Mouse (Mus musculus) urinary bladder, postnatal 4 days (tissue): ENCODE measurements around the gene Rtn4r.

Source experiments
- DNase-seq, 2 experiments: peaks; one replicate each; pipeline ENCODE4 v3.0.0; 2021 to 2022; ENCODE audit warnings: low spot score in 2 of 2

Gene Rtn4r

DNA sequence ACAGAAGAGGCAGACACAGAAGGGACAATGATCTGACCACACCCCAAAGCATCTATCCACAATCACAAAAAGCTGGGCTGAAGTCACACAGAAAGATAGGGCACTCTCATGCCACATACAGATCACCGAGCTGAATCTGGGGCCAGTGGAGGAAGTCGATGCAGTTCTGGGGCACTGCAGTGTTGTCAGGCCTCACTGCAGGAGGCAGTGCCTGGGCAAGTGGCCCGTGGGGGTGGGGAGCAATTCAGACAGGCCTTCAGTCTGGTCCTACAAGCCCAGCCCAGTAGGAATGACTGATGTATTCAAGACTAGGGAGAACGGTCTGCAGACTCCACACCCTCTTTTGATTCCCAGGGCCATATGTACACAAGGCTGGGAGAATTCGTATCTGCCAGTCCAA, 2.8 kb upstream of the Rtn4r start:
- no peak for DNase-seq

DNA sequence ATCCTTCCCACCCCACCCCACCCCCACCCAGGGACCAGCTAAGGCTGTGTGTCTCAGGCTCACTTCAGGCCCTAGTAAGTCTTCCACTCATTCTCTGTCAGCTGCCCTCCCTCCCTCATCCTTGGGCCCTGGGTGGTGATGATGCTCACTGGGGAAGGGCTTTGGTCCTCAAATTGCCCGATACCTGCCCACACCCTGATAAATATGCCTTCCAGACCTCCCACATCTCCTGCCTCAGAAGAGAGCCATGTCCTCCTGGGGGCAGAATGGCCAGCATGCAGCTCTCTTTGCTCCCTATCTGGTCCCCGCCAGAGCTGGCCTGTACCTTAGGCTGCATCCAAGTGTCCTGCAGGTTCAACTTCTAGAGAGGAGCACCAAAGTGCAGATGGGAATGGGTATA, 2.3 kb upstream of the Rtn4r start:
- DNase-seq: no peak

DNA sequence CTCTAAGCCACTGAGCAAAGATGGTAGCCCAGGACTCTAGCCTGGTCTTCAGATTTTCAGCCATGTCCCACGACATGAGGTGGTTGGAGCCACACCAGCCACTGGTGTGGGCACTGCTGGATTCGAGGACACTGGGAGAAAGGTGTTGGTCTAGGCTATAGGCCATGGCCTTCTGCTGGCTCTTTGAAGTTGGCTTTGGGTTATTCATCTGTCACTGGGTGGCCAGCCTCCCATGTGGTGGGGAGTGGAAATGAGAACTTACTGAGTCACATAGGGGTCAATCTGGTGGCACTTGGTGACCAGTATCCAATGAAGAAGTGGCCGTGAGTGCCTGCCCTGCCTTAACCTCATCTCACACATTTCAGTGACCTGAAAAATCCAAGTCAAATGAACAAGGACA, 1.2 kb upstream of the Rtn4r start:
- no peak for DNase-seq

DNA sequence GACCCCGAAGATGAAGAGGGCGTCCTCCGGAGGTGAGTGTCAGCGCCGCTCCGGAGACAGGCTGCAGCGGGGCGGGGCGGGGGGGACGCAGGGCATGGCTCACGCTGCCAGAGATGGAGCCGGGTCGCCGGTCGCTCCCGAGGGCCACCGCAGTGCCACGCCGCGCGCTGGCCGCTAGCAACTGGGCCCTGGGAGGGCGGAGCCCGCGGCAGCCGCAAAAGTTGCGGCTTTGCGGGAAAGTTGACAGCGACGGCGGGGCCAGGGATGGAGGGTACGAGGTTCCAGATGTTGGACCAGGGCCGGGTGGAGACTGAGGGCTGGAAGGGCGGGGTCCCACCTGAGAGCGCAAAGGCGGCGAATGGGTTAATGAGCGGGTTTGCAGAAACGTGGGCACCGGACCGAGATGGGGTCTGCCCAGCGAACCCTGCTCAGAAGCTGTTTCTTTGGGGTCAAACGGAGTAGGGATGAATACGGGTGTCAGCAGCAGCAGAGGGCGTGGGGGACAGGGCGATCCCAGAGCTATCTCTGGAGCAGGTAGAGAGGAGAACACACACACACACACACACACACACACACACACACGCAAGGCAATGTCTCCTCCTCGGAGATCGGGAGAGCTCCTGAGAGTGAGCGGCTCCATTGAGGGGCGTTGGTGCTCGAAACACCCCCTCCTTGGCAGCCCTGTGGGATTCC, 575 bp downstream of the Rtn4r start:
- DNase-seq: no peak

DNA sequence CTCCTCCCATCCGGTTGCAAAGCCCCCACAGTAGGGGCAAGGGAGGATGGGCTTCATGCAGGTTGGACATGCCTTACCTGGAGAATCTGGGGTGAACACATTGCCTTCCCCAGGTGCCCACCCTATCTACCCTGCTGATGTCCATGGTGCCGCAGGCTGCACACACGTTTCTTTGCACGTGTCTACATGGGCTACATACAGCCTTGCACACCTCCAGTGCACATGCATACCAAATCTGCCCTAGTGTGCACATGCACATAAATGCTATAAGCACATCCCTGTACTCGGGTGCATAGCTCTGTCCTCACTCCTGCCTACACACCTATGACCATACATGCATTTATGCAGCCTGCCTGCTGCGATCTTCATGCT, 1.1 kb downstream of the Rtn4r start:
- DNase-seq: no peak

DNA sequence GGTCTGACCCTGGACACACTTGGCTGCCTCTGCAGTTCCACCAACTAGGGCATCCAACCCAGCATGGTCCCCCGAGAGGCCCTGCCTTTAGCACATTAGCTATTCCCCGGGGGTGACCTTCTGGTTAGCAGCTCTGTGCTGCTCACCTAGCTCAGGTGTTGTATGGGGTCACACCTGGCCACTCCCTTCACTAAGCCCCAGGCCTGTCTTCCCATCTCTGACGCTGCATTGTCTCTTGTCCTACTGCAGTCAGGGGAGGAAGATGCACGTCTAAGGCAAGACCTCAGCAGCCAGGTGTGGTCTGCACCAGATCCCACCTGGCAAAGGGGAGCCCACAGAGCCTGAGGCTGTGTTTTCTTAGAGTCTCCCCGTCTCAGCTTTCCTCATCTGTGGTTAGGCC, 2.0 kb downstream of the Rtn4r start:
- no peak for DNase-seq

DNA sequence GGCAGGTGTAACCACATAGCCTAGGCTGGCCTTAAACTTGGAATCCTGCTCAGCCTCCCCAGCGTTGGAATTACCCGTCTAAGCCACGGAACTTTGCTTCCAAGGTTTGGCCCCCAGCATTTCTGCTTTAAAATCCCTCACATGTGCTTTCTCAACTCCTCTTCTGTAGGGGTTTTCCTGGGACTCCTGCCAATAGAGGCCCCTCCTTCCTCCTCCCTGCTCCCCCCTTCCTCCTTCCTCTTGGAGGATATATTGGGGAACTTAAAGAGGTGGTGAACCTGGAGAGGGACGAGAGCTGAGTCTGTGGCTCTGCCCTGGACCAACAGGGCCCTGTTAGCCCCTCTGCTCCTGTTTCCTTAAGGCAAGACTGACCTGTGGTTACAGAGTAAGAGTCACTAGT, 2.8 kb downstream of the Rtn4r start:
- no peak for DNase-seq

DNA sequence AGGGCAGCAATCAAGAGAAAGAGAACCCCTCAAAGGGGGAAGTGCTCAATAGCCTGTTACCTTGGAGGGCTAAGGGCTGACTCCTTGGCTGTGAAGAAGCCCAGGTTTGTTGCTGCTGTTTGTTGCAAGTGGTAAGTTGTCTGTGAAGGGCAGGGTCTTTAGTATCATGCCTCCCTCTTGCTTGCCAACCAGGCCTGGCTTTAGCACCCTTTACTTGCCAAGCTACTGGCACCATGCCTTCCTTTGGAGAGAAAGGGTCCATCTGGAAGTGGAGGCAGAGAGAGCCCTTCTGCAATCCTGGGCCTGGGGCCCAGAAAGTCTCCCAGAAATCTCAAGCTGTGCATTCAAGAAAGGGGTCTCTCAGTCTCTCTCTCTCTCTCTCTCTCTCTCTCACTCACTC, 3.3 kb downstream of the Rtn4r start:
- no peak for DNase-seq

DNA sequence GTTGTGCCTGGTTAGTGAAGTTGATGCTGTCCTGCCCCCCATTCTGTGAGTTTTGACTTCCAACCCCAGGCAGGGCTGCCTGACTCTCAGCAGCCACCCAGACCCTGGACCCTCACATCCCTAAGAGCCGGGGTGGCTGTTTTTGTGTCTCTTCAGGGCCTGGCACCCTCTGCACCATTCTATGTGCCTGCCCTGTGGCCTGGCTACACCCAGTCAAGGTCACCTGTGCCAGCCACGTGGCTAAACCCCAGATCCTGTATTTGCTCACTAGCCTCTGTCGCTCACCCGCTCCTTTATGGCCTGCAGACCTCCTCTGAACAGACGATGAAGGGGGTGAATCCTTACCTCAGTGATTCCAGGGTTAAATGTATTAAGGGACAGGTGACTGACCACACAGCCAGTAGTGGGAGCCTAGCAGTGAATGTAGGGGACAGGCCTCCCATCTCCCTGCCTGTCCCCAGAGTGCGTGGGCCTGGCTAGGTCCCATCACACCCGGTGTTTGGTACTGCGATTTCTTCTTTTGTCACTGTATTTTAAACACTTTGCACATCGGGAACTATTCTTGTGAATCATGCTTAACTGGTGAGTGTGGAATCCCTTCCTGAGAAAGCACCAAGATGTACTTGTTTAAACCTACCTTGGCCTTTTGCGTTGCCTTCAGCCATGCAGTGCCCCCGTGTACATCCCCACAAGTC, 4.0 kb downstream of the Rtn4r start:
- DNase-seq: no peak

DNA sequence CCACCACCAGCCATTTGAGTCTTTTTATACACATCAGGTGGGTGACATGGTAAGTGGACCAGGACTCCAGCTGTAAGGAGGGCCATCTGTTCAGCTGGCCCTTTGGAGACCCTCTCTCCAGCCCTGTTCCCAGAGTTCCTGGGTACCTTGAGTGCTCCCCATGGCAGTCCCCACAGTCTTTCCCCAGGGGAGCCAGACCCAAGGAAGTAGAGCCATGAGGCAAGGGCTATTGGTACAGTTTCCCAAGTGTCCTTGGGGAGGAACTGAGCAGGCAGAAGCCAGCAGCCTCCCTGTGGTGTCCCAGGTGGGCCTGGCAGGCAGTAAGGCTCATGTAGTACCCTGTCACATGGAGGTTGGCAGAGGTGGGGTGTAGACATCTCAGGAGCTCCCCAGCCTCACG, 4.6 kb downstream of the Rtn4r start:
- DNase-seq: no peak

DNA sequence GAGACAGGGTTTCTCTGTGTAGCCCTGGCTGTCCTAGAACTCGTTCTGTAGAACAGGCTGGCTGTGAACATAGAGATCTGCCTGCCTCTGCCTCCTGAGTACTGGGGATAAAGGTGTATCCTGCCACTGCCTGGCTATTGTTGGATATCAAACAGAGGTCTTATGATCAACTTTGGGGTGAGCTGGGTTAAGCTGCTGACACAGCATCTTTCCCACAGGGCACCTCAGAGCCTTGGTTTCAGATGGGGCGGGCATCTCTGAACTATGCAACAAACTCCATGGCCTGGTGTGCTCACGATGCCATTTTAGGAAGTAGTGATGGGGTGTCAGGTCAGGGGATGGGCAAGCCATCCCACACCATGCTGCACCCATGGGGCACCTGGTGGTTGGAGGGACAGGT, 5.1 kb downstream of the Rtn4r start:
- DNase-seq: no peak

DNA sequence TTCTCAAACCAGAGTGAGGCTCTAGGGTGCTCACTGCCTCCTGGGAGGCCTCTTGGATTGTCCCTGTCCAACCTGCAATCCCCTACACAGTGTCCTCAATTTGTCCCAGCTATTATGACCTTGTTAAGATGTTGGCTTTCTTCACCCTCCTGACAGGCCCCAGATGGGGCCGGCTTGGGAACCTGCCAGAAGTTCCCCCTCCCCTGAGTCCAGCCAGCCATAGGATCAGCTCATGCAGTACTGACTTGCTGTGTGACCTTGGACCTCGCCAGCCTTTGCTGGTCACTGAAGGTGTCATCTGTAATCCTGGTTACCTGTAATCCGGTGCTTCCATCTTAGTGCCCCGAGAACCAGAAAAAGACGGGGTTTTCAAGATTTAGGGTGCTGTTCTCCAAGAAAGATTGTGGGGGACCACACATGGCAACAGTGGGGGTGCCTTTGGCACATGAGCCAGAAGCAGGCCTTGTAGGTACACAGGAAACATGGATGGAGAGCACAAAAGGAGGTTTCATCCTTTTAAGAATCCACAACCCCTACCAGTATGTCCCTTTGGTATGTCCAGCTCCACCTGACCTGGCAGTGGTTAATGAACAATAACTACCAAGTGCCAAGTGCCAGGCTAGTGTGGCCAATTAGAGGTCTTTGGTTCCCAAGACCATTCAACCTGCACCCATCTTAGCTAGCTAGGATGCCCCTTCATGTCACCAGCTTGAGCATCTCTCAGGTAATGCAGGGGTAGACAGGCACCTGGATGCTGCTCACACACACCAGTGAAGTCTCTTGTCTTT, 5.9 kb downstream of the Rtn4r start:
- no peak for DNase-seq

DNA sequence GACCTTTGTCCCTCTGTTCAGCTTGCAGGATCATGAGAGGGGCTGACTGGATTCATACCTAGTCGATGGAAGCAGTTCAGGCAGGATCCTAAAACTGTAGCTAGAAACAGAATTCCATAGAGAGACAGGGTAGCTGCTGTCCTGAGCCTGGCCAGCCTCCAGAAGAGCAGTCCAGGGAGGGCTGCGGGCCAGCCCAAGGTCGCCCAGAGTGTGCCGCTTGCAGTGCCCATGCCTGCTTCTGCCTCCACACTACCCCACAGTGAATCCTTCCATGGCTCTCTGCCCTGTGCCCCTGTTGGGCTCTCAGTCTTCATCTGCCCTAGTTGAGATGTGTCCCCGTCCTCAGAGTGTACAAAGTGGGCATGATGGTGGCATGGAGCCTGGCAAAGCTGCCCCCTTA, 7.8 kb downstream of the Rtn4r start:
- no peak for DNase-seq

DNA sequence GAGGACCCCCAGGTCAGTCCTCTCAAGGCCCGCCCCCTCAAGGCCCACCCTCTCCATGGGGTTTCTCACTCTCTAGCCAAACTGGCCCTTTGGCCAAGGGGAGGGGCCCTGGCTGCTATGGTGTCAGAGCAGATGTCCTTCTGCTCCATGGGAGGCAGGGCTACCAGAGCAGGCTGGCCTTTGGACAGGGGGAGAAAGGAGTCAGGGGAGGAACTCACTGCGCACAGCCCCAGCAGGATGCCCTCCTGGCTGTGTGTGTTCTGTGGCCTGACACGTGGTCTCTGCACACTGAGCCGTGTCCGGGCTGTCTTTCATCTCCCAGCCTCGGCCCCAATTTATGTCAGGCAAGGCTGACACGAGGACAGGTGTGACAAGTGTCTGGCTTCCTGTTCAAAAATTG, 8.6 kb downstream of the Rtn4r start:
- no peak for DNase-seq

DNA sequence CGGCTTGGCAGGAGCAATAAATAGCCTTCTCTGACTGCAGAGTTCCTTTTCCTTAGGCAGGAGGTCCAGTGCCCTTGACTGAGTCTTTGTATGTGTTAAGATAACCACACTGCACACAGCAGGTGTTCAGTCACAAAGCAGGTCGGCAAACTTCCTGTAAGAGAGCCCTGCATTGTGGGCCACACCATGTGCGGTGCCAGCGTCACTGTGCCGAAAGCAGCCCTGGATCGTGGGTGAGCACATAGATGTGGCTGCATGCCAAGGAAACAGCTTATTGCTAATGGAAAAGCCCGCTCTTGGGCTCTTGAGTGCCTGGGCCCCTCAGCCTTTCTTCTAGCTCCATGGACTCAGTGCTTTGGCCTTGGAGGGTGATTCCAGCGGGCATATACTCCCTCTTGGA, 16.8 kb downstream of the Rtn4r start:
- DNase-seq: no peak

DNA sequence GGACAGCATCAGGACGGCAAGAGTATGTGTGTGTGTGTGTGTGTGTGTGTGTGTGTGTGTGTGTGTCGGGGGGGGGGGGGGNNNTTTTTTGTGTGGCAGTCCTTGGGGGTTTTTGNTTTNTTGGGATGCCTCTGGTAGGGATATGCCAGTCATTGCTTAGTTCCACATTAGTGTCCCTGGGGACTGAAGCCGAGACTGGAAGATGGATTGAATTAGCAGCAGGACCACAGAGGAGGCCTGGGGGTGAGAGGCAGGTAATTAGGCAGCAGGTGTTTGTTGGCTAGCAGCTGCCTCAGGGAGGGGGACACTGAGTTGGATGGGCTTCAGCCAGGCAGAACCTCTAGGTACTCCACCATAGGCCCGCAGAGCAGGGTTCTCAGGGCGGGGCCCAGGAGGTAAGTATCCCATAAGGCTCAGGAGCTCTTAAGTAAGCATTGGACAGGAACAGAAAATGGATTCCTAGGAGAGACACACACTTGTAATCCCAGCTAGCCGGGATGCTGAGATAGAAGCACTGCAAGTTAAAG, 18.0 kb downstream of the Rtn4r start:
- DNase-seq: no peak

DNA sequence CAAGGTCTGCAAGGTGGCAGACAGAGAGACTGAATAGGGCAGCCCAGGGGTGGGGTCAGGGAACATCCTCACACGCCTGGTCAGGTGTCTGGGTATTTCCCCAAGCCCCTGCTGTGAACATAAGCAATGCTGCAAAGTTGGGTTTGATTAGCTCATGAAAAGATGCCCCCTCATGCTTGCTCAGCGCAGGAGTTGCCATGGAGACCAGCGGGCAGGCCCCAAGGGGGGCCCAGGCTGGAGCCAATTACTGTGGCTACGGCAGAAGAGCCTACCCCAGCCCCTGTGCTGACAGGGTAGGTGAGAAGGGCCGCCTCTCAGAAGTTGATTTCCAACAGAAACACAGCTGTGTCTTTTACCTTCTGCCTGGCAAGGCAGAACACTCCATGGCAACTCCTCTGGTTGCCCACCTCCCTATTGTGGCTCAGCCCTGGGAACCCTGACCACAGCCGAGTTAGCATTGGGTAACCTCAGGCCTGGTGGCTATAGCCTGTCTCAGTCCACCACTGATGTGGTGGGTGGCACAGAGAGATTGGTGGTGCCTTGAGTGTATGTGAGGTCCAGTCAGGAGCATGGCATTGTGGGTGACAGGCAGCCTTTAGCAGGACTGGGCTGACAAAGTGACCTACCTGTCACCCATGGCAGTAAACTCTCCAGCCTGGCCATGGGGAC, 20.9 kb downstream of the Rtn4r start:
- DNase-seq: no peak

DNA sequence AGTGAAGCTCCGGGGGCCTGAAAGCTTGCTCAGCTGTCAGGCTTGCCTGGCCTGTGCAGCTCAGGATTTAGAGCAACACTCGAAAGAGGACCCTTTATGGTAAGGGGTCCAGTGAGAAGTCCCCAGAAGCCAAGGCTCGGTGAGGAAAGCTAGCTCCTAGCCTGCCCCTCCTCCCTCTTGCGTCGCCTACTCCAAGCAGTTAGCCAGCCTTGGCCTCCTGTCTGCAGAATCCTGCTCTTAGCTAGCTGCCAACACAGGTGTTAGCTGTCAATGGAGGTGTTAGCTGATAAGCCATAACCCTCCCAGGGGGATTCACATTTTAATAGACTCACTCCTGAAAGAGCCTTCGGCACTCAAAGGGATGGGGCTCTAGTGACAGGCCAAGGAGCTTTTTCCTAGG, 21.8 kb downstream of the Rtn4r start:
- DNase-seq: no peak

DNA sequence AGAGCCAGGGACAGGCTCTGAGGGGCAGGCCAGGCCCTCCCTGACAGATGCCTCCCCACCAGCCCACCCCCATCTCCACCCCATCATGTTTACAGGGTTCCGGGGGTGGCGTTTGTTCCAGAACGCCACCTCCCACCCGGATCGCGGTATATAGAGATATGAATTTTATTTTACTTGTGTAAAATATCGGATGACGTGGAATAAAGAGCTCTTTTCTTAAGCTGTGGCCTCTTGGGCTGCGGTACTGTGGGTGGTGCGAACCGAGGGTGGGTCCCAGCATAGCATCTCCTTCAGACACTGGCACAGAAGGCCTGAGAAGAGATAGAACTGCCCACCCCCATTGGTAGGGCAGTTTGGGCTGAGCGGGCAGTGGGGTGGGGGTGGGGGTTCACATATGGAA, 24.7 kb downstream of the Rtn4r start:
- DNase-seq: no peak

DNA sequence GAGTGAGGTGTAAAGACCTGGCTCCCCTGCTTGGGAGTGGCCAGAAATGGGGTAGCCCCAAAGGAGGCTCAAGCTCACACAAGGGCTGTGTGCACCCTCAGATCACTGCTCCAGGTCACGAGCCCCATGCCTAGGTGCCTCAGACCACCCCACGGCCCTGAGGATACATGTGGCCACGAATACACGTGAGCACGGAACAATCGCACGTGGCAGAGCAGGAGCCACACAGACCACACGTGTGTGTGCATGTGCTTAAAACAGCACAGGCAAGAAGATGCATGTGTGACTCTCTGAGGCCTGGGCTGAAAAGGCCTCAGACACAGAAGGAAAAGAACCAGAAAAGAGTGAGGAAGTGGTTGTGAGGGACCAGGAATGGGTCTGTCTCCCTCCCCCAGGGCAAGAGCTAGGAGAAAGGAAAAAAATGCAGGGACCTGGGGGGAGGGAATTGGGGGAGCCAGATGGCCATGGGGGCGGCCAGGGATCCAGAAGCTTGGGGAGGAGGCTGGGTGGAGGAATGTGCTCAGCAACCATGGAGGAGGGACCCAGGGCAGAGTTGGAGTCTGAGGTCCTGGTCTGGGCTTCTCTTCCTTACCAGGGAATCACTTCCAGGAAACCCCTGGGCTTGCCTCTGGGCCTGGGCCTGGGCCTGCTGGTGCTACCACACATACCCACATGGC, 25.5 kb downstream of the Rtn4r start:
- DNase-seq: no peak

DNA sequence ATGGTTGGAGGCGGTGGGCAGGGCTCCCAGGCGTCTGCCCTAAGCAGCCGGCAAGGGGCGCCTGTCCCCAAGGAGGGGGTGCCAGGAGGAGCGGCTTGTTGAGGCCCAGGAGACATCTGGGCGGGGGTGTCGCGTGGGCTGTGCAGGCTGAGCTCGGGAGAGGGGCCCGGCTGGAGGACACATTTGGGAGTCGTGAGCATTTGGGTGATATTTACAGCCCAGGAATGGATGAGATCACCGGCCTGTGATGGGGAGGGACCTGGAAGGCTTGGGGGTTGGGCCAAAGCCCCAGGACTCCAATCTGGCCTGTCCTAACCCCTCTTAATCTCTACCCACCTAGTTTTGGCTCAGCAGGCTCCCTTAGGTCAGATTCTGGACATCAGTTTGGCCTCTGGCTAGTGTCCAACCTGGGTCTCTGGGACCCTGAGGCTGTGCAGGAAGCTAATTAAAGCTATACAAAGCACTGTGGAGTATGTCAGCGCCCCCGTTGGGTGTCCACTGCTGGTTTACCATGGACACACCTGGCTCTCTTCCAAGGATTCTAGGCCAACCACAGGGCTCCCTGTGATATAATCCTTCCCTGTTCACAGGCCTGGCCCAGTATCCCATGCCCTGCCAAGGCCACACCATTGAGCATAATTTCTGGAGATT, 27.2 kb downstream of the Rtn4r start:
- DNase-seq: no peak
